Mouse (Mus musculus): ENCODE data around the gene E130208F15Rik.

DNA sequence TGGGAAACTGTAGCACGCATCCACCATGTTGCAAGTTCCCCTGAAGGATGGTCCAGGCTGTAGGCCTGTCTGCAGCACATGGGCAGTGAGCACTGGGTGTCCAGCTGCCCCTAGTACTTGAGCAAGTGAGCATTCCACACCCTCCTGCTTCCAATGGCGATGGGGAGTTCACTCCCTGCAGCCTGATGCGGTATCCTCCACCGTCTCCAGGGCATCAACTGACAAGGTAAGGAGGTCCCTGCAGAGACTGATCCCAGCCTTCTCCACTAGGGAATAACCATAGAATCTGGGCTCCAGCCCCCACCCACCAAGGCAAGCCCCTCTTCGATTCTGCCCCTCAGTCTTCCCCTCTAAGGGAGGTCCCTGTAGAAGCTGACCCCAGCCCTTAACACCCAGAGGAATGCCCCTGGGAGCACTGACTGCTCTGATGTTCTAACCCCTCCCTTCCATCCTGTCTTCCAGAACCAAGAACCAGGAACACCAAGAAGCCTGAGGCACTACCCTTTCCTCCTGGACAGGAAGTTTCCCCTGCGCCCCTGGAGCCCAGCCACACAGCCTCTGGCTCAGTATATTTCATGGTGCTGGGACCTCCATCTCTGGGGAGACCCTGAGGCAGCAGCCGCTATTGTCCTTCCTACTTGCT is 32.3 kb upstream of the E130208F15Rik start:
- TF ChIP-seq POLR2A (IDR thresholded peaks at IDR 0.05; ENCODE audit: borderline replicate concordance, control insufficient read depth, low read depth, low read length) = no peak
- TF ChIP-seq CTCF (IDR thresholded peaks at IDR 0.05; ENCODE audit: control insufficient read depth, insufficient read depth, low read length) = no peak
